Mouse (Mus musculus) neural tube, embryonic 12.5 days (tissue): ENCODE measurements at regions not wholly inside any gene's neighbourhood (a gene's known extent, or its start where the extent isn't known, plus 50 kb on each side); places are given as distances from the start of the nearest gene placed in this dataset.

ENCODE experiments used
- ATAC-seq: fragments of 200-750 bp; cut with Nextera tagmentation; 2 replicates; pipeline ENCODE4 v1.8.0; 2017; ENCODE audit warnings: low read depth, mild to moderate bottlenecking, moderate TSS enrichment, moderate library complexity; ENCODE audit not compliant: low FRiP score
- H3K27ac ChIP-seq: fragments of 300-500 bp; sonication (generic); 2 replicates; pipeline ENCODE4 v1.5.1; 2016
- H3K27me3 ChIP-seq: fragments of 300-500 bp; sonication (generic); replicated peaks from 2 replicates; pipeline ENCODE4 v1.6.1; 2016; ENCODE audit warnings: mild to moderate bottlenecking
- H3K36me3 ChIP-seq: fragments of 300-500 bp; sonication (generic); 2 replicates; pipeline ENCODE4 v1.6.1; 2016; ENCODE audit warnings: mild to moderate bottlenecking
- H3K4me1 ChIP-seq: fragments of 300-500 bp; sonication (generic); 2 replicates; pipeline ENCODE4 v1.6.1; 2016
- H3K4me2 ChIP-seq: fragments of 300-500 bp; sonication (generic); replicated peaks from 2 replicates; pipeline ENCODE4 v1.6.1; 2016; ENCODE audit warnings: mild to moderate bottlenecking
- H3K4me3 ChIP-seq: fragments of 300-500 bp; sonication (generic); 2 replicates; pipeline ENCODE4 v1.5.1; 2016
- H3K9ac ChIP-seq: fragments of 300-500 bp; sonication (generic); 2 replicates; pipeline ENCODE4 v1.6.1; 2016; ENCODE audit warnings: mild to moderate bottlenecking
- H3K9me3 ChIP-seq: fragments of 300-500 bp; sonication (generic); 2 replicates; pipeline ENCODE4 v1.6.1; 2016; ENCODE audit warnings: mild to moderate bottlenecking
- WGBS: fragments of 180-500 bp; shearing (Covaris S2); methylation state at CpG from one replicate; pipeline ENCODE4 v1.1.7; 2016; 5-methylcytosine and 5-hydroxymethylcytosine counted together

GRCm38 (mm10) chr13:43952972-43953592 is 168.5 kb downstream of the Cd83 start:
- Histone ChIP-seq H3K27ac (no peak overlapping the region), H3K4me1 (no peaks in the 10 kb centered on the region), H3K36me3 (no peaks in the 10 kb centered on the region), H3K4me2 (no peak overlapping the region), H3K9ac (no peak overlapping the region), H3K9me3 (no peaks in the 10 kb centered on the region), H3K4me3 (no peak overlapping the region), H3K27me3 (no peaks in the 10 kb centered on the region)
- WGBS = 86% methylated on average over 5 of the region's 5 CpGs
- ATAC-seq = no peak

DNA sequence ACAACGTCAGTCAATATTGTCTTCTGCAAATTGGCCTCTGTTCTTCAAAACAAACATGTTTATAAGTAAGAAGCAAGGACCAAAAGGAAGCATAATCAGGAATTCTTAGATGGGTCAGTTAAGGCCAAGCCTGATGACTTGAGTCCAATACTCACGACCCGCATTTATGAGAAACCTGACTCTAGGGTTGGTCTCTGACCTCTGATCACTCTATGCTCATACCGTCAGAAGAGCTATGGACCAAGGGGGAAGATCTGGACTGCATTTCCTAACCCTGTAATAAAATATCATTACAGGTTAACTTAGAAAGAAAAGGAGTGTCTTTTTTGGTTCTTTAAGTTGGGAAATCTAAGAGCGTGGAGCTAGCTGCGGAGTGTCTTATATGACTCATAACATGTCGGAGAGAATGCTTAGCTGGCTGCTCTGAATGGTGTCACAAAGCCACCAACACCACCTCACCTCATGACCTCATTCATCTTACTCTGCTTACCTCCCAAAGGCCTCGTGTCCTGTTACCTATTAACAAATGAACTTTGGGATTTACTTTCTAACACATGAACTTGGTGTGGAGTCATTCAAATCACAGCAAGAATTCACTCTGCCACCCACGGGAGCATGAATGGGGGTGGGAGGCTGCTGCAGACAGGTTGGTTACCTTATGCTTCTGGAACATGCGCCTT is 170.3 kb downstream of the Cd83 start:
- H3K36me3 ChIP-seq = no peaks in the 10 kb centered on the region
- no peaks in the 10 kb centered on the region for H3K9me3 ChIP-seq
- no peak overlapping the region for H3K9ac ChIP-seq
- no peak overlapping the region for H3K4me2 ChIP-seq
- 90% methylated on average over 10 of the region's 10 CpGs for WGBS
- no peaks in the 10 kb centered on the region for H3K4me1 ChIP-seq
- ATAC-seq = no peak
- no peak overlapping the region for H3K4me3 ChIP-seq
- H3K27ac ChIP-seq = no peak overlapping the region
- no peaks in the 10 kb centered on the region for H3K27me3 ChIP-seq

- H3K27ac ChIP-seq = no peak overlapping the region
- H3K4me3 ChIP-seq = no peak overlapping the region
- no peak overlapping the region for H3K4me2 ChIP-seq
- no peak for ATAC-seq
- 87% methylated on average over 2 of the region's 2 CpGs for WGBS
- H3K36me3 ChIP-seq = no peaks in the 10 kb centered on the region
- H3K9me3 ChIP-seq = no peaks in the 10 kb centered on the region
- no peaks in the 10 kb centered on the region for H3K4me1 ChIP-seq
- H3K9ac ChIP-seq = no peak overlapping the region
- H3K27me3 ChIP-seq = no peaks in the 10 kb centered on the region
These were observed 172.5 kb downstream of the Cd83 start for GRCm38 (mm10) chr13:43957046-43957445.

- no peak overlapping the region for H3K9ac ChIP-seq
- H3K4me2 ChIP-seq = no peak overlapping the region
- H3K27ac ChIP-seq = no peak overlapping the region
- no peaks in the 10 kb centered on the region for H3K27me3 ChIP-seq
- no peak overlapping the region for H3K4me3 ChIP-seq
- no peaks in the 10 kb centered on the region for H3K36me3 ChIP-seq
- no peak for ATAC-seq
- 64% methylated on average over 9 of the region's 9 CpGs for WGBS
- H3K4me1 ChIP-seq = no peaks in the 10 kb centered on the region
- no peaks in the 10 kb centered on the region for H3K9me3 ChIP-seq
These were observed 174.6 kb downstream of the Cd83 start for GRCm38 (mm10) chr13:43959121-43959572.

DNA sequence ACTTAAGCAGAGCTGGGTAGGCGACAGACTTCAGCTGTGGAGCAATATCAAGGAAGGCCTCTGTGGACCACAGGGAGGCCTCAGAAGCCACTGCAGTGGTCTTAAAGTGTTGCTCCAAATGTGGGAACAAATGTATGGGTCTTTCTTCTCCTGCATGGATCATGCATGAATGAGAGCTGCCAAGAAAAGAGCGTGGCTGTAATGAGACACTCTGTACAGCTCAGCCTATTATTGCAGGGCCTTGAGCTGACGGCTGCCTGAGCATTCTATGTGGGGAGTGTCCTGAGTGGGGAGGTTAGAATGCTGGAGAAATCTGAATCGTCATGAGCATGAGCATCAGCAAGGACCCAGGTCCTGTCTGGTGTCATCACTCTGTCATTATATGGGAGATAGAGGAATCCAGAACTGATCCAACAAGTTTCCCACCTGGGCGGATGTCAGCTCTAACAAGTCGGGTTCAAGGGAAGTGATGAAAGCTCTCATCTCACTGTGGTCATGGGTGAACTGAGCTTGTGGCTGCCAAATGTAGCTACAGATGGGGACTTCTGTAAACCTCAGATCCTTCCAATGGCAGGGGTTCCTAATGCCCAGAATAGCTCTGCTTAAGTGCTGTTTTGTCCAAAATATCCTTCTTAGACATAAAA is 176.6 kb downstream of the Cd83 start:
- Histone ChIP-seq H3K9ac (no peak overlapping the region), H3K4me3 (no peak overlapping the region), H3K27me3 (no peaks in the 10 kb centered on the region), H3K36me3 (no peaks in the 10 kb centered on the region), H3K4me1 (no peaks in the 10 kb centered on the region), H3K9me3 (no peaks in the 10 kb centered on the region), H3K4me2 (no peak overlapping the region), H3K27ac (no peak overlapping the region)
- no peak for ATAC-seq
- 75% methylated on average over 6 of the region's 6 CpGs for WGBS

- 86% methylated on average over 3 of the region's 3 CpGs for WGBS
- Histone ChIP-seq H3K9ac (no peak overlapping the region), H3K4me3 (no peak overlapping the region), H3K27ac (no peak overlapping the region), H3K9me3 (no peaks in the 10 kb centered on the region), H3K27me3 (no peaks in the 10 kb centered on the region), H3K4me2 (no peak overlapping the region), H3K4me1 (no peaks in the 10 kb centered on the region), H3K36me3 (no peaks in the 10 kb centered on the region)
- ATAC-seq = no peak
These were observed 177.4 kb downstream of the Cd83 start for GRCm38 (mm10) chr13:43961987-43962386.

GRCm38 (mm10) chr13:43963321-43963720 is 178.7 kb downstream of the Cd83 start:
- Histone ChIP-seq H3K27ac (no peak overlapping the region), H3K27me3 (no peaks in the 10 kb centered on the region), H3K36me3 (no peaks in the 10 kb centered on the region), H3K4me2 (no peak overlapping the region), H3K4me1 (no peaks in the 10 kb centered on the region), H3K9me3 (no peaks in the 10 kb centered on the region), H3K4me3 (no peak overlapping the region), H3K9ac (no peak overlapping the region)
- WGBS = 90% methylated on average over 3 of the region's 3 CpGs
- ATAC-seq = no peak

DNA sequence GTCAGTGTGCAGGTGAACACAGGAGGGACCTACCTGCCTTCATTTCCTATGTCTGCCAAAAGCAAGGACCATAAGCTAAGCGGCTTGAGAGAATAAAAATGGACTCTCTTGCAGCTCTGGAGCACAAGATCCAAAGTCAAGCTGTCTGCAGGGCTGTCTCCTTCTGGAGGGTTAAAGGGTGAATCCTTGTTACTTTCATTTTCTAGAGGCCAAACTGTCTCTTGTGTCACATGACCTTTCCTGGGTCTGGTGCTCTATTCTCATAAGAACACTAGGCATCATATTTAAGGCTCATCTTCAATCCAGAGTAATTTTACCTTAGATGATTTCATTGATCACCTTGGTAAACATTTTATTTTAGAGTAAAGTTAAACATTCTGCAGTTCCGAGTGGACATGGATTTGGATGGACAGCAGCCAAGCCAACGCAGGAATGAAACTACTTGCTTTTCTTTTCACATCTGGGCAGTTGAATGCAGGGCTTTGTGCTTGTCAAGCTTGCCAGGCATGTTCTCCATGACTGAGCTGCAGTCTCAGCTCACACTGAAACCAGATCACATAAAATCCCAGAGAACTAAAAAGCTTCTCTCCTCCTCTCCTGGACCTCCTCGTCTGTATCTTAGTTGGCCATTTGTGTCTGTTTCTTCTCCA is 180.8 kb downstream of the Cd83 start:
- H3K4me1 ChIP-seq = no peaks in the 10 kb centered on the region
- H3K27ac ChIP-seq = no peak overlapping the region
- no peaks in the 10 kb centered on the region for H3K9me3 ChIP-seq
- no peak overlapping the region for H3K9ac ChIP-seq
- no peak for ATAC-seq
- no peaks in the 10 kb centered on the region for H3K27me3 ChIP-seq
- no peak overlapping the region for H3K4me2 ChIP-seq
- H3K36me3 ChIP-seq = no peaks in the 10 kb centered on the region
- H3K4me3 ChIP-seq = no peak overlapping the region
- WGBS = 89% methylated on average over 4 of the region's 4 CpGs

- Histone ChIP-seq H3K9ac (no peak overlapping the region), H3K4me2 (no peak overlapping the region), H3K4me1 (no peaks in the 10 kb centered on the region), H3K9me3 (no peaks in the 10 kb centered on the region), H3K27ac (no peak overlapping the region), H3K27me3 (0 out of 2 replicates have a peak, but pooled peaks cover 3% of the 10 kb centered on the region), H3K36me3 (no peaks in the 10 kb centered on the region), H3K4me3 (no peak overlapping the region)
- no peak for ATAC-seq
- 78% methylated on average over 5 of the region's 5 CpGs for WGBS
These were observed 182.9 kb downstream of the Cd83 start for GRCm38 (mm10) chr13:43967516-43967915.

DNA sequence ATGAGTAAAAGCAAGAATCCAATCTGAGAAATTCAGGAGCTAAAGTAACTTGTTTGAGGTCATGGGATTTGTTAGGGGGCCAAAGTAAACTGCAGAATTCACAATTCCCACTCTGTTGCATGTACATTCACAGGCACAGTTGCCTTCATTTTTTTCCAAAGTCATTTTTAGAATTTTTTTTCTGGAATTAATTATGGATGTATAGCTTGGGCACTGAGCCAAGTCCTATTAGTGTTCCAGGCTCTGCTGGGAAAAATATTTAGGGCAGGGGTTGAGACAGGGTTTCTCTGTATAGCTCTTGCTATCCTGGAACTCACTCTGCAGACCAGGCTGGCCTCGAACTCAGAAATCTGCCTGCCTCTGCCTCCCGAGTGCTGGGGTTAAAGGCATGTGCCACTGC is 188.3 kb downstream of the Cd83 start:
- H3K4me1 ChIP-seq = no peaks in the 10 kb centered on the region
- no peak overlapping the region for H3K4me2 ChIP-seq
- ATAC-seq = no peak
- no peak overlapping the region for H3K27ac ChIP-seq
- H3K36me3 ChIP-seq = no peaks in the 10 kb centered on the region
- WGBS = 92% methylated on average over 2 of the region's 2 CpGs
- no peaks in the 10 kb centered on the region for H3K9me3 ChIP-seq
- 0 out of 2 replicates have a peak, but pooled peaks cover 3% of the 10 kb centered on the region for H3K27me3 ChIP-seq
- no peak overlapping the region for H3K4me3 ChIP-seq
- H3K9ac ChIP-seq = no peak overlapping the region

GRCm38 (mm10) chr13:43975281-43975680 is 190.7 kb downstream of the Cd83 start:
- Histone ChIP-seq H3K9me3 (no peaks in the 10 kb centered on the region), H3K27me3 (0 out of 2 replicates have a peak, but pooled peaks cover 3% of the 10 kb centered on the region), H3K4me2 (no peak overlapping the region), H3K4me1 (no peaks in the 10 kb centered on the region), H3K4me3 (no peak overlapping the region), H3K36me3 (no peaks in the 10 kb centered on the region), H3K27ac (no peak overlapping the region), H3K9ac (no peak overlapping the region)
- WGBS = 87% methylated on average over 13 of the region's 13 CpGs
- no peak for ATAC-seq

DNA sequence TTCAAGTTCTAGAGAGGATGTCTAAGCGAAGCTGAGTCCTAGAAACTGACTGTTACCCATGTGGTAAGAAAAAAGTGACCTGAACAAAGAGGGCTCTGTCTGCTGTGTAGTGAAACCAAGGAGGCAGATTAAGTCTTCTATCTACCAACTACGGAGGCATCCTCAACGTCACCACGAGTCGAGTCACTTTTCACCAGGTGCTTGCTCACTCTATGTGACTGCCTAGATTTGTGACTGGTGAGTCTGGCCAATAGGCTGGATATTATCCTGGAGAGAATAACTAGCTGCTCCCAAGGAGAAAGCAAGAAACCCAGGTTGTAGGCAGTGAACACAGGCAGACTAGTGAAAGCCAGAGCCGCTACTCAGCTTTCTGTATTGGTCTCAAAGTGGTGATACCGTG is 191.2 kb downstream of the Cd83 start:
- WGBS = 78% methylated on average over 7 of the region's 7 CpGs
- Histone ChIP-seq H3K4me1 (no peaks in the 10 kb centered on the region), H3K4me3 (no peak overlapping the region), H3K9ac (no peak overlapping the region), H3K9me3 (no peaks in the 10 kb centered on the region), H3K36me3 (no peaks in the 10 kb centered on the region), H3K27me3 (0 out of 2 replicates have a peak, but pooled peaks cover 3% of the 10 kb centered on the region), H3K27ac (no peak overlapping the region), H3K4me2 (no peak overlapping the region)
- no peak for ATAC-seq
